Mouse (Mus musculus) myocyte (in vitro differentiated cells): ENCODE results near the gene Fbxl14.

ENCODE experiments used
- CEBPB ChIP-seq: IDR thresholded peaks from 2 replicates; pipeline ENCODE4 v1.6.1; 2011; ENCODE audit warnings: mild to moderate bottlenecking, moderate library complexity; ENCODE audit not compliant: poor library complexity, insufficient read depth, severe bottlenecking
- MAX ChIP-seq: IDR thresholded peaks from one replicate; pipeline ENCODE4 v1.6.1; 2011; ENCODE audit warnings: low read depth, mild to moderate bottlenecking, control low read depth
- MYOD1 ChIP-seq, 3 experiments: IDR thresholded peaks; one replicate each; pipeline ENCODE4 v1.6.1; 2011; ENCODE audit warnings: control low read depth in 2 of 3, low read depth in 2 of 3, mild to moderate bottlenecking in 2 of 3, moderate library complexity in 1 of 3; ENCODE audit not compliant: insufficient read length in 2 of 3, control insufficient read depth in 1 of 3
- MYOG ChIP-seq, 3 experiments: IDR thresholded peaks; one replicate each; pipeline ENCODE4 v1.6.1; 2011; ENCODE audit warnings: control low read depth in 2 of 3, low read depth in 2 of 3, mild to moderate bottlenecking in 2 of 3; ENCODE audit not compliant: insufficient read length in 2 of 3, control insufficient read depth in 1 of 3, insufficient read depth in 1 of 3
- POLR2A ChIP-seq: IDR thresholded peaks from one replicate; pipeline ENCODE4 v1.6.1; 2011; ENCODE audit warnings: low read depth, mild to moderate bottlenecking, control low read depth, moderate library complexity; ENCODE audit not compliant: insufficient read length
- USF1 ChIP-seq: IDR thresholded peaks from one replicate; pipeline ENCODE4 v1.6.1; 2011; ENCODE audit warnings: low read depth, mild to moderate bottlenecking, control low read depth, moderate library complexity

DNA sequence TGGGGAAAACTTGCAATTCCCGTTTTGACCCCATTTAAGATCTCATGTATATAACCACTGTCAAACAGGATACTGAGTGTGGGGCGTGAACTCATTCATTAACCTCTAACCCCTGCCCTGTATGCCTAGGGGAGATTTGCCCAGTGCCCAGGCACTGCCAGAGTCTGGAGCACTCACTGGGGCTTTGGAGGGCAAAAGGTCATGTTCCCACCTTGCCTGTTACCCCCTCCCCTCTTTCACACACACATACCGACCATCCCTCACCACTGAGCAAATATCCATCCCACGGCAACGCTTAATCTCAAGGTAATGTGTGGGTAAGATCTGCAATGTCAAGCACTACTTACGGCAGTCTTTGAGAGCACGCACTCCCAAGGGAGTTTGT is 13.2 kb downstream of the Fbxl14 start:
- TF ChIP-seq POLR2A (no peak), MYOD1 (IDR thresholded peaks at IDR 0.05; ENCODE audit: control insufficient read depth in 1 of 3, insufficient read length in 2 of 3, low read depth in 2 of 3) (no peak), MAX (no peak), CEBPB (no peak), USF1 (no peak), MYOG (IDR thresholded peaks at IDR 0.05; ENCODE audit: control insufficient read depth in 1 of 3, insufficient read depth in 1 of 3, insufficient read length in 2 of 3, low read depth in 2 of 3) (no peak)
